Mouse (Mus musculus) intestine, embryonic 14.5 days (tissue): ENCODE results near the gene Cbx7. TPM values are rescaled to one million over a fixed set of nuclear protein-coding genes. Genes with fewer than 3 reads are reported as not detected.
"Not testable (repeated sequence)": the region's sequence is repeated elsewhere in the genome, so short reads cannot be mapped to it uniquely, and the experiment has no call there.

ENCODE experiments used
- ATAC-seq: fragments of 200-750 bp; cut with Nextera tagmentation; replicated peaks from 2 replicates; pipeline ENCODE4 v1.8.0; 2017; ENCODE audit warnings: low read depth, moderate number of reproducible peaks, moderate TSS enrichment, moderate library complexity; ENCODE audit not compliant: low FRiP score, low TSS enrichment
- DNase-seq: peaks from one replicate; pipeline ENCODE4 v3.0.0-alpha.2; 2018; ENCODE audit warnings: low spot score
- H3K27ac ChIP-seq: fragments of 300-500 bp; sonication (generic); 2 replicates; pipeline ENCODE4 v1.5.1; 2014; ENCODE audit warnings: low read depth, mild to moderate bottlenecking, control low read depth
- H3K27me3 ChIP-seq: fragments of 300-500 bp; sonication (generic); replicated peaks from 2 replicates; pipeline ENCODE4 v1.6.1; 2014; ENCODE audit warnings: low read length, control low read depth; ENCODE audit not compliant: control insufficient read depth, insufficient read depth
- H3K36me3 ChIP-seq: fragments of 300-500 bp; sonication (generic); 2 replicates; pipeline ENCODE4 v1.6.1; 2014; ENCODE audit warnings: low read length, control low read depth; ENCODE audit not compliant: control insufficient read depth, insufficient read depth
- H3K4me1 ChIP-seq: fragments of 300-500 bp; sonication (generic); replicated peaks from 2 replicates; pipeline ENCODE4 v1.6.1; 2014; ENCODE audit warnings: low read length, control low read depth, mixed read lengths; ENCODE audit not compliant: control insufficient read depth, insufficient read depth
- H3K4me2 ChIP-seq: fragments of 300-500 bp; sonication (generic); 2 replicates; pipeline ENCODE4 v1.6.1; 2014; ENCODE audit warnings: low read length
- H3K4me3 ChIP-seq: fragments of 300-500 bp; sonication (generic); 2 replicates; pipeline ENCODE4 v1.5.1; 2014; ENCODE audit warnings: low read depth, low read length, control low read depth, mixed read lengths
- H3K9ac ChIP-seq: fragments of 300-500 bp; sonication (generic); 2 replicates; pipeline ENCODE4 v1.6.1; 2014; ENCODE audit warnings: mild to moderate bottlenecking, low read length
- H3K9me3 ChIP-seq: fragments of 300-500 bp; sonication (generic); 2 replicates; pipeline ENCODE4 v1.6.1; 2016; ENCODE audit warnings: low read length, control low read depth; ENCODE audit not compliant: control insufficient read depth
- WGBS: fragments of 180-500 bp; shearing (Covaris S2); extraction: QIAGEN DNeasy Blood & Tissue Kit; methylation state at CpG from one replicate; pipeline ENCODE4 v1.1.7; 2014; 5-methylcytosine and 5-hydroxymethylcytosine counted together
- polyA plus RNA-seq: library from polyadenylated mRNA; unstranded; fragments of >200 nt; fragmentation: Nextera tagmentation; extraction: Ambion mirVana; gene quantifications from 2 replicates; pipeline ENCODE4 v1.2.1, GENCODE M21; 2014

The Cbx7 gene
- polyA plus RNA-seq, 1 experiment from 2014 or later: 6.2 TPM

GRCm38 (mm10) chr15:79947681-79948080 is 23.2 kb downstream of the Cbx7 start:
- H3K9me3 ChIP-seq: no peaks in the 10 kb centered on the region; the same call in 1 of the 2 replicates
- peaks cover 32% of the 10 kb centered on the region for H3K4me1 ChIP-seq
- no peak overlapping the region for H3K27ac ChIP-seq
- no peaks in the 10 kb centered on the region for H3K36me3 ChIP-seq
- DNase-seq (no peak), ATAC-seq (no peak)
- no peak overlapping the region for H3K4me2 ChIP-seq
- WGBS: 71% methylated on average over 6 of the region's 6 CpGs
- no peaks in the 10 kb centered on the region for H3K27me3 ChIP-seq
- H3K4me3 ChIP-seq: no peak overlapping the region
- no peak overlapping the region for H3K9ac ChIP-seq

- 69% methylated on average over 9 of the region's 9 CpGs for WGBS
- Histone ChIP-seq H3K27me3 (no peaks in the 10 kb centered on the region), H3K9me3 (no peaks in the 10 kb centered on the region; the same call in 1 of the 2 replicates), H3K4me1 (peaks cover 23% of the 10 kb centered on the region), H3K27ac (no peak overlapping the region), H3K36me3 (no peaks in the 10 kb centered on the region), H3K4me3 (no peak overlapping the region), H3K9ac (no peak overlapping the region), H3K4me2 (no peak overlapping the region)
- ATAC-seq: no peak
- DNase-seq: no peak
Measured at GRCm38 (mm10) chr15:79946790-79947189, 24.1 kb downstream of the Cbx7 start.

DNA sequence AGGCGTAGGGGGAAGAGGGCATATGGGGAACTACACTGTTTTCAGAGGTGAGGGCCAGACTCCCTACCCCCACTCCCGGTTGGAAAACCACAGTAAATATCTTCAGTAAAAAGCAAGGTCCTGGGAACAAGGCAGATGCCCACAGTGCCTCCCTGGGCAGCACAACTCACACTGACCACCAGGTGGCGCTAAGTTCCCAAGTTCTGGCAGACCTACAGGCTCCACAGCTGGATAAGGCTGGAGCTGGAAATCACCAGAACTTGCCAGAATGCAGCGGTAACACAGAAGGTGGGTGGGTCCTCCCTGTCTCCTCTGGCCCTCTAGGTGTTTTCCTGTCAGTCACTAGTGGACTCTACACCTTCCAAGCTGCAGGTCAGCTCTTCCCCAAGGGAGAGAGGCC is 24.9 kb downstream of the Cbx7 start:
- Histone ChIP-seq H3K27me3 (no peaks in the 10 kb centered on the region), H3K9me3 (no peaks in the 10 kb centered on the region; the same call in 1 of the 2 replicates), H3K4me3 (no peak overlapping the region), H3K27ac (no peak overlapping the region), H3K4me2 (no peak overlapping the region), H3K36me3 (no peaks in the 10 kb centered on the region), H3K9ac (no peak overlapping the region), H3K4me1 (peaks cover 15% of the 10 kb centered on the region)
- peak; percentile 72 for ATAC-seq
- peak; percentile 97 for DNase-seq
- 12% methylated on average over 4 of the region's 4 CpGs for WGBS

- H3K9me3 ChIP-seq: no peaks in the 10 kb centered on the region; the same call in 1 of the 2 replicates
- no peaks in the 10 kb centered on the region for H3K27me3 ChIP-seq
- no peak overlapping the region for H3K9ac ChIP-seq
- H3K4me3 ChIP-seq: no peak overlapping the region
- H3K4me2 ChIP-seq: no peak overlapping the region
- WGBS: 78% methylated on average over 5 of the region's 5 CpGs
- ATAC-seq (no peak), DNase-seq (no peak)
- H3K27ac ChIP-seq: no peak overlapping the region
- no peaks in the 10 kb centered on the region for H3K36me3 ChIP-seq
- H3K4me1 ChIP-seq: peaks cover 4% of the 10 kb centered on the region; the same call in 1 of the 2 replicates
Measured at GRCm38 (mm10) chr15:79944948-79945347, 26.0 kb downstream of the Cbx7 start.

- 86% methylated on average over 3 of the region's 3 CpGs for WGBS
- Histone ChIP-seq H3K4me1 (no peaks in the 10 kb centered on the region), H3K27ac (no peak overlapping the region), H3K4me3 (no peak overlapping the region), H3K4me2 (no peak overlapping the region), H3K36me3 (no peaks in the 10 kb centered on the region), H3K9me3 (no peaks in the 10 kb centered on the region; the same call in 1 of the 2 replicates), H3K27me3 (no peaks in the 10 kb centered on the region), H3K9ac (no peak overlapping the region)
- no peak for DNase-seq
- ATAC-seq: no peak
Measured at GRCm38 (mm10) chr15:79943584-79943983, 27.3 kb downstream of the Cbx7 start.

GRCm38 (mm10) chr15:79942541-79942940 is 28.4 kb downstream of the Cbx7 start:
- Histone ChIP-seq H3K9ac (no peak overlapping the region), H3K4me3 (no peak overlapping the region), H3K4me2 (no peak overlapping the region), H3K36me3 (no peaks in the 10 kb centered on the region), H3K27me3 (no peaks in the 10 kb centered on the region; the same call in 1 of the 2 replicates), H3K27ac (no peak overlapping the region), H3K9me3 (no peaks in the 10 kb centered on the region; the same call in 1 of the 2 replicates), H3K4me1 (no peaks in the 10 kb centered on the region)
- WGBS: 82% methylated on average over 6 of the region's 6 CpGs
- no peak for ATAC-seq
- DNase-seq: no peak

DNA sequence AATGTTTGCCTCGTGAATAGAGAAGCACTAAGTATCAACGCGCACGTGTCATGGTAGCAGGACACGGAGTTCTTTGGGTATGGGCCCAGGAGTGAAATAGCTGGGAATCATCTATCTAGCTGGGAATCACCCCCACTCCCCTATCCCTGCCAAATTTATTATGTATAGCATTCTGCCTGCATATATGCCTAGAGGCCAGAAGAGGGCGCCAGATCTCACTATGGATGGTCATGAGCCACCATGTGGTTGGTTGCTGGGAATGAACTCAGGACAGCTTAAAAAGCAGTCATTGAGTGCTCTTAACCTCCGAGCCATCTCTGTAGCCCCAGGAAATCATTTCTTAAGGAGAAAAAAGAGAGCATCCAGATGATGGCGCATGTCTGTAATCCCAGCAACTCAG is 30.0 kb downstream of the Cbx7 start:
- no peak for DNase-seq
- Histone ChIP-seq H3K27ac (no peak overlapping the region), H3K36me3 (no peaks in the 10 kb centered on the region), H3K27me3 (peaks cover 1% of the 10 kb centered on the region; the same call in 1 of the 2 replicates), H3K4me3 (no peak overlapping the region), H3K9me3 (no peaks in the 10 kb centered on the region), H3K4me1 (no peaks in the 10 kb centered on the region), H3K9ac (no peak overlapping the region), H3K4me2 (no peak overlapping the region)
- 27% methylated on average over 8 of the region's 8 CpGs for WGBS
- no peak for ATAC-seq

GRCm38 (mm10) chr15:79939913-79940312 is 31.0 kb downstream of the Cbx7 start:
- no peaks in the 10 kb centered on the region for H3K9me3 ChIP-seq
- H3K4me1 ChIP-seq: no peaks in the 10 kb centered on the region
- 86% methylated on average over 16 of the region's 16 CpGs for WGBS
- H3K9ac ChIP-seq: no peak overlapping the region
- H3K27ac ChIP-seq: no peak overlapping the region
- DNase-seq (no peak), ATAC-seq (no peak)
- H3K4me3 ChIP-seq: no peak overlapping the region
- peaks cover 8% of the 10 kb centered on the region for H3K27me3 ChIP-seq
- no peaks in the 10 kb centered on the region for H3K36me3 ChIP-seq
- H3K4me2 ChIP-seq: no peak overlapping the region

DNA sequence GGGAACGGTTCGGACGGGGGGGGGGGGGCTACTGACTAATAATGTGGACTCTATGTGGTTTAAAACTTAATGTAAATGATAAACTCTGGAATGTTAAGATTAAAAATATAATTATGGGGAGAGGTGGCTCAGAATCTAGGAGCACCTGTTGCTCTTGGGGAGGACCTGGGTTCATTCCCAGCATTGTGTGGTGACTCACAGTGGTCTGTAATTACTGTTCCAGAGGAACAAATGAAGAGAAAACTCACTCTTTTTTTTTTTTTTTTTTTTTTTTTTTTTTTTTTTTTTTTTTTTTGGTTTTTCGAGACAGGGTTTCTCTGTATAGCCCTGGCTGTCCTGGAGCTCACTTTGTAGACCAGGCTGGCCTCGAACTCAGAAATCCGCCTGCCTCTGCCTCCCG is 31.4 kb downstream of the Cbx7 start:
- H3K9me3 ChIP-seq, H3K9ac ChIP-seq, H3K4me1 ChIP-seq, H3K27ac ChIP-seq, ATAC-seq, H3K36me3 ChIP-seq, H3K4me3 ChIP-seq, H3K4me2 ChIP-seq, DNase-seq: not testable (repeated sequence)
- 88% methylated on average over 6 of the region's 7 CpGs for WGBS
- peaks cover 13% of the 10 kb centered on the region for H3K27me3 ChIP-seq
